Comparison of ENCODE assay signal across 20 mouse cellular contexts in the genomic region with DNA sequence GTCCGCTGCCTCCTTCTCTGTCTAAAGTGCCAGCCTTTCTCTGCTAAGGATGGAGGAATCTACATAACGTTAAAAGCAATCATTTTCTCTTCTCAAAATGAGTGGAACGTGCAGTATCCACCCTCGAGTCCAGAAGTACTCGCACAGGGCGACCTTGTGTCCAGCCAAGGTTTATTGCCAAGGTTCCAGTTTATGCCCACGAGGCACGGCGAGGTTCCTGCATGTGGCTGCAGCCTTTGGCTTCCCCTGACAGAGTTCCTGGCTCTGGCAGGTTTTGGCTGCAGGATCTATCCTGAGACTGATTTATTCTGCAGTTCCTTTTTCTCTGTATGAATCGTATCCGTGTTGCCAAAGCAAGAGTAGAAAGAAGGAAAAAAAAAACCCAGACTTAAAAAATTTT.
DNase-seq lines count a peak whose midpoint lies in the region; ATAC-seq lines count a peak whose summit lies in the region.
"Had no signal": no experiment of that assay in that cellular context is flagged by ENCODE, and none has a peak within 500 bp of the region (broad histone marks: within the 10 kb centered on the region; RNA-seq: fewer than 3 reads in every experiment).

No protein-coding gene starts in this region.

- no peaks in the 10 kb centered on the region for H3K36me3 ChIP-seq in kidney, embryonic 14.5 days (ENCODE audit: control insufficient read depth, insufficient read depth, low read length)
- H3K36me3 ChIP-seq: G1E; heart, embryonic 12.5 days; limb, embryonic 10.5 days; liver, embryonic 13.5 days; stomach, embryonic 15.5 days had no signal

- no peak overlapping the region for H3K9ac ChIP-seq in kidney, embryonic 14.5 days (ENCODE audit: low read depth, low read length)
- H3K9ac ChIP-seq: forebrain, embryonic 13.5 days; heart, embryonic 12.5 days; liver, embryonic 13.5 days; stomach, embryonic 15.5 days had no signal

- 57% methylated on average over 11 of the region's 11 CpGs for WGBS in kidney, embryonic 14.5 days

- no peak overlapping the region for H3K27ac ChIP-seq in kidney, embryonic 14.5 days (ENCODE audit: low read depth, low read length)
- H3K27ac ChIP-seq: hindbrain, postnatal 0 days; limb, embryonic 10.5 days; liver, embryonic 13.5 days; stomach, embryonic 15.5 days had no signal

- no peak overlapping the region for H3K4me3 ChIP-seq in kidney, embryonic 14.5 days (ENCODE audit: low read length)
- H3K4me3 ChIP-seq: forebrain, embryonic 13.5 days; heart, embryonic 12.5 days; limb, embryonic 10.5 days; liver, embryonic 13.5 days; stomach, embryonic 15.5 days had no signal

- H3K4me2 ChIP-seq in kidney, embryonic 14.5 days (replicated peaks; ENCODE audit: low read depth, low read length): no peak overlapping the region
- H3K4me2 ChIP-seq: forebrain, embryonic 13.5 days; heart, embryonic 12.5 days; liver, embryonic 13.5 days; stomach, embryonic 15.5 days had no signal

- no peaks in the 10 kb centered on the region for H3K4me1 ChIP-seq in kidney, embryonic 14.5 days (ENCODE audit: control insufficient read depth, insufficient read depth, low read length)
- H3K4me1 ChIP-seq: liver, embryonic 13.5 days had no signal

- peak; percentile 60 for DNase-seq in kidney, adult 18-20 months
- DNase-seq in adrenal gland, postnatal 25 days: peak; percentile 39
- peak; percentile 52 to 60 for DNase-seq in cerebellum, postnatal 14 days
- DNase-seq in kidney, postnatal 10 days: peak; percentile 50
- no peak for DNase-seq in frontal cortex, postnatal 25 days (ENCODE audit: low spot score in 2 of 2)
- no peak for DNase-seq in thymus, postnatal 10 days (ENCODE audit: low spot score in 2 of 2)
- no peak for DNase-seq in lung, adult 18-20 months
- DNase-seq: heart, postnatal 36 days; liver, embryonic 13.5 days; right cerebral cortex, adult 18-20 months; spleen, adult 18-20 months; thymus, postnatal 14 days had no signal

- peaks cover 3% of the 10 kb centered on the region; the same call in 1 of the 2 replicates for H3K27me3 ChIP-seq in kidney, embryonic 14.5 days (ENCODE audit: control insufficient read depth, insufficient read depth, low read length)
- H3K27me3 ChIP-seq: heart, embryonic 12.5 days; liver, embryonic 13.5 days; stomach, embryonic 15.5 days had no signal

- H3K9me3 ChIP-seq in kidney, embryonic 14.5 days (ENCODE audit: control insufficient read depth, low read length): no peaks in the 10 kb centered on the region
- H3K9me3 ChIP-seq: forebrain, embryonic 13.5 days; G1E; heart, embryonic 12.5 days; limb, embryonic 10.5 days; liver, embryonic 13.5 days; stomach, embryonic 15.5 days had no signal

- ATAC-seq in kidney, embryonic 14.5 days (ENCODE audit: low FRiP score, low TSS enrichment): no peak
- ATAC-seq: forebrain, embryonic 13.5 days; hindbrain, postnatal 0 days; lung, postnatal 0 days had no signal

Comparison
In these comparisons a context has a peak if more than half of its experiments do, and no peak if none do; other contexts are left out.
1. DNase-seq: peak in kidney, adult 18-20 months (single experiment), adrenal gland, postnatal 25 days (single experiment), cerebellum, postnatal 14 days (2 of 2) and kidney, postnatal 10 days (single experiment); none in frontal cortex, postnatal 25 days (0 of 2), thymus, postnatal 10 days (0 of 2) and lung, adult 18-20 months (0 of 2).